Mouse (Mus musculus) forebrain, embryonic 13.5 days (tissue): Measurements from ENCODE around the gene Hhatl. TPM values are rescaled to one million over a fixed set of nuclear protein-coding genes. Genes with fewer than 3 reads are reported as not detected.

Experiments used
- ATAC-seq: fragments of 200-750 bp; cut with Nextera tagmentation; 2 replicates; pipeline ENCODE4 v1.8.0; 2017
- H3K27ac ChIP-seq: fragments of 300-500 bp; sonication (generic); 2 replicates; pipeline ENCODE4 v1.5.1; 2015; ENCODE audit warnings: inconsistent platforms, mild to moderate bottlenecking, moderate library complexity
- H3K27me3 ChIP-seq: fragments of 300-500 bp; sonication (generic); 2 replicates; pipeline ENCODE4 v1.6.1; 2015; ENCODE audit warnings: mild to moderate bottlenecking, inconsistent platforms
- H3K36me3 ChIP-seq: fragments of 300-500 bp; sonication (generic); 2 replicates; pipeline ENCODE4 v1.6.1; 2015; ENCODE audit warnings: mild to moderate bottlenecking, inconsistent platforms; ENCODE audit not compliant: poor library complexity, severe bottlenecking
- H3K4me1 ChIP-seq: fragments of 300-500 bp; sonication (generic); 2 replicates; pipeline ENCODE4 v1.6.1; 2015; ENCODE audit warnings: inconsistent platforms
- H3K4me2 ChIP-seq: fragments of 300-500 bp; sonication (generic); 2 replicates; pipeline ENCODE4 v1.6.1; 2015; ENCODE audit warnings: inconsistent platforms, mild to moderate bottlenecking, moderate library complexity
- H3K4me3 ChIP-seq: fragments of 300-500 bp; sonication (generic); 2 replicates; pipeline ENCODE4 v1.5.1; 2015; ENCODE audit warnings: mild to moderate bottlenecking, inconsistent platforms
- H3K9ac ChIP-seq: fragments of 300-500 bp; sonication (generic); 2 replicates; pipeline ENCODE4 v1.6.1; 2015; ENCODE audit warnings: mild to moderate bottlenecking, inconsistent platforms
- H3K9me3 ChIP-seq: fragments of 300-500 bp; sonication (generic); replicated peaks from 2 replicates; pipeline ENCODE4 v1.6.1; 2016; ENCODE audit warnings: inconsistent platforms
- WGBS: fragments of 180-500 bp; shearing (Covaris S2); methylation state at CpG from one replicate; pipeline ENCODE4 v1.1.7; 2015; 5-methylcytosine and 5-hydroxymethylcytosine counted together
- polyA plus RNA-seq: library from polyadenylated mRNA; unstranded; fragments of >200 nt; fragmentation: Nextera tagmentation; extraction: Ambion mirVana; gene quantifications from 2 replicates; pipeline ENCODE4 v1.2.1, GENCODE M21; 2015

Hhatl gene
- polyA plus RNA-seq, 1 experiment from 2014 or later = 0.09 TPM

GRCm38 (mm10) chr9:121754624-121755023 is 37.7 kb downstream of the Hhatl start:
- Histone ChIP-seq H3K36me3 (peaks cover 68% of the 10 kb centered on the region), H3K9me3 (no peaks in the 10 kb centered on the region), H3K4me2 (no peak overlapping the region), H3K9ac (no peak overlapping the region), H3K27me3 (no peaks in the 10 kb centered on the region), H3K27ac (no peak overlapping the region), H3K4me1 (peaks cover 14% of the 10 kb centered on the region), H3K4me3 (no peak overlapping the region)
- WGBS = 92% methylated on average over 3 of the region's 3 CpGs
- no peak for ATAC-seq

GRCm38 (mm10) chr9:121752774-121753173 is 39.5 kb downstream of the Hhatl start:
- ATAC-seq = no peak
- Histone ChIP-seq H3K36me3 (peaks cover 86% of the 10 kb centered on the region), H3K9me3 (no peaks in the 10 kb centered on the region), H3K4me1 (no peaks in the 10 kb centered on the region), H3K4me2 (no peak overlapping the region), H3K4me3 (no peak overlapping the region), H3K27ac (no peak overlapping the region), H3K9ac (no peak overlapping the region), H3K27me3 (no peaks in the 10 kb centered on the region)
- 93% methylated on average over 9 of the region's 9 CpGs for WGBS

- Histone ChIP-seq H3K27me3 (no peaks in the 10 kb centered on the region), H3K9me3 (no peaks in the 10 kb centered on the region), H3K27ac (no peak overlapping the region), H3K4me3 (no peak overlapping the region), H3K4me2 (no peak overlapping the region), H3K36me3 (peaks cover 81% of the 10 kb centered on the region), H3K4me1 (no peaks in the 10 kb centered on the region), H3K9ac (no peak overlapping the region; the same call in 1 of the 2 replicates)
- no peak for ATAC-seq
- WGBS = 91% methylated on average over 8 of the region's 8 CpGs
Observed at GRCm38 (mm10) chr9:121744051-121744450, 48.3 kb downstream of the Hhatl start.

GRCm38 (mm10) chr9:121741168-121741567 is 51.1 kb downstream of the Hhatl start:
- H3K27me3 ChIP-seq = no peaks in the 10 kb centered on the region
- no peak overlapping the region for H3K4me3 ChIP-seq
- no peak overlapping the region; the same call in 1 of the 2 replicates for H3K27ac ChIP-seq
- no peak for ATAC-seq
- H3K9ac ChIP-seq = no peak overlapping the region
- WGBS = 93% methylated on average over 3 of the region's 3 CpGs
- H3K4me1 ChIP-seq = no peaks in the 10 kb centered on the region
- H3K9me3 ChIP-seq = no peaks in the 10 kb centered on the region
- H3K4me2 ChIP-seq = no peak overlapping the region
- peaks cover 57% of the 10 kb centered on the region for H3K36me3 ChIP-seq

- Histone ChIP-seq H3K9me3 (no peaks in the 10 kb centered on the region), H3K4me2 (no peak overlapping the region), H3K27ac (no peak overlapping the region), H3K9ac (no peak overlapping the region), H3K4me1 (no peaks in the 10 kb centered on the region), H3K36me3 (peaks cover 52% of the 10 kb centered on the region), H3K27me3 (no peaks in the 10 kb centered on the region), H3K4me3 (no peak overlapping the region)
- 92% methylated on average over 6 of the region's 6 CpGs for WGBS
- ATAC-seq = no peak
Observed at GRCm38 (mm10) chr9:121740490-121740889, 51.8 kb downstream of the Hhatl start.

Other genes starting within 250 kb of the Hhatl start
- gene Lyzl4, start 150.4 kb downstream of the Hhatl start, polyA plus RNA-seq = not detected in 2 replicates
- gene Vipr1, start 149.8 kb downstream of the Hhatl start, polyA plus RNA-seq = 0.37 and 0.59 TPM in 2 replicates
- 29.9 and 35.1 TPM in 2 replicates for gene Sec22c, start 87.0 kb downstream of the Hhatl start, polyA plus RNA-seq
- gene Ss18l2, start 82.2 kb downstream of the Hhatl start, polyA plus RNA-seq = 130 and 159 TPM in 2 replicates
- gene Nktr, start 73.3 kb downstream of the Hhatl start, polyA plus RNA-seq = 69.5 and 70.9 TPM in 2 replicates
- 8.1 and 8.4 TPM in 2 replicates for gene Zfp651, start 33.2 kb downstream of the Hhatl start, polyA plus RNA-seq
- 0.13 and 0.49 TPM in 2 replicates for gene Klhl40, start 14.9 kb downstream of the Hhatl start, polyA plus RNA-seq
- 2.9 TPM in 2 replicates for gene Ccdc13, start 47.0 kb upstream of the Hhatl start, polyA plus RNA-seq
- 151 and 159 TPM in 2 replicates for gene Higd1a, start 65.9 kb upstream of the Hhatl start, polyA plus RNA-seq
- gene Ackr2, start 105.8 kb upstream of the Hhatl start, polyA plus RNA-seq = 1.1 and 1.7 TPM in 2 replicates
- not detected in 2 replicates for gene Cyp8b1, start 123.8 kb upstream of the Hhatl start, polyA plus RNA-seq
- 1.0 and 1.2 TPM in 2 replicates for gene Fam198a, start 158.5 kb upstream of the Hhatl start, polyA plus RNA-seq
- gene Pomgnt2, start 204.6 kb upstream of the Hhatl start, polyA plus RNA-seq = 16.7 and 17.3 TPM in 2 replicates